Mouse (Mus musculus) hindbrain, embryonic 11.5 days (tissue): ENCODE results near the gene Nup155. TPM values are rescaled to one million over a fixed set of nuclear protein-coding genes. Genes with fewer than 3 reads are reported as not detected.

Source experiments
- polyA plus RNA-seq: library from polyadenylated mRNA; unstranded; fragments of >200 nt; fragmentation: Nextera tagmentation; extraction: Ambion mirVana; gene quantifications from 2 replicates; pipeline ENCODE4 v1.2.1, GENCODE M21; 2014

Gene Nup155
- polyA plus RNA-seq, 1 experiment from 2014 or later = 24.0 TPM

Other genes starting within 250 kb of the Nup155 start
- gene Wdr70, start 10.1 kb upstream of the Nup155 start, polyA plus RNA-seq = 82.7 and 83.0 TPM in 2 replicates
- 15.1 and 26.6 TPM in 2 replicates for gene Cplane1, start 59.8 kb downstream of the Nup155 start, polyA plus RNA-seq